Mouse (Mus musculus): Measurements from ENCODE around the gene Ttc28. TPM values are rescaled to one million over a fixed set of nuclear protein-coding genes. Genes with fewer than 3 reads are reported as not detected.

The Ttc28 gene
- polyA plus RNA-seq, 1 experiment from 2014 or later = 42.8 TPM

DNA sequence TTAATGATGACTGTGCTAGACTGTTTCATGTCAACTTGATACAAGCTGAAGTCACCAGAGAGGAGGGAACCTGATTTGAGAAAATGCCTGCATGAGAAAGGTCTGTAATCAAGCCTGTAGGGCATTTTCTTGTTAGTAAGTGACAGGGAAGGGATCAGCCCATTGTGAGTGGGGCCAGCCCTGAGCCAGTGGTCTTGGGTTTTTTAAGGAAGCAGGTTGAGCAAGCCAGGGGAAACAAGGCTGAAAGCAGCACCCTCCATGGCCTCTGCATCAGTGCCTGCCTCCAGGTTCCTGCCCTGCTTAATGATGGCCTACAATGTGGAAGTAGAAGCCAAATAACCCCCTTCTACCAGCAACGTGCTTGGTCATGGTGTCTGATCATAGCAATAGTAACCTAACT, 89.0 kb downstream of the Ttc28 start:
- no peaks in the 10 kb centered on the region for H3K9me3 ChIP-seq
- 59% methylated on average over 1 of the region's 1 CpGs for WGBS
- no peak overlapping the region for H3K4me2 ChIP-seq (replicated peaks)
- no peaks in the 10 kb centered on the region for H3K36me3 ChIP-seq
- H3K4me1 ChIP-seq = peaks cover 24% of the 10 kb centered on the region
- ATAC-seq (replicated peaks) = no peak
- H3K27me3 ChIP-seq = no peaks in the 10 kb centered on the region
- H3K27ac ChIP-seq (replicated peaks) = peak overlapping the region; percentile 33
- no peak overlapping the region for H3K9ac ChIP-seq (replicated peaks)
- H3K4me3 ChIP-seq = no peak overlapping the region

DNA sequence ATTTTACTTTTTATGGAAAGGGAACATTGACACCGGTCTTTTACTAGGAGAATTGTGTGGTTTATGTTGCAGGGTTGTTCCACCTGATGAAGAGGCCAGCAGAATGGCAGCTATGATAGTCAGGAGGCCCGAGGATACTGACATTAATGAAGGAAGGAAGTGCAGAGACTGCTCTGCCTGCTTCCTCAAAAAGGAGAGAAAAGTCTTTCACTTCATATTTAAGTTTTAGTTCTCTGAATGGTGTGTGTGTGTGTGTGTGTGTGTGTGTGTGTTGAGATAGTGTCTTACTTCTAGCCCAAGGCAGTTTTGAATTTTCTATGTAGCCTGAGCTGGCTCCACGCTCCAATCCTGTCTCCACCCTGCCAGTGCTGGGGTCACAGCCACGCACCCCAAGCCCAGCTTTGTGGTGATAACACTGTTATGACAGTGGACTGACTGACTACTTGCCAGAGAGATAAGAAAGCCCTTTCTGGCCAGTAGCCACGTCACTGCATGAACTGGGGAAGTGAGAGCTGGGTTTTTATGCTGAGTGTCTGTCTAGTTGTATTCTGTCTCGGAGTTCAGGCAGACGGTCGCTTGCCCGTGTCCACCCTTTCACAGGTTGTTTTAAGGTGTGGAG, 90.7 kb downstream of the Ttc28 start:
- ATAC-seq (replicated peaks) = no peak
- WGBS = 77% methylated on average over 9 of the region's 9 CpGs

DNA sequence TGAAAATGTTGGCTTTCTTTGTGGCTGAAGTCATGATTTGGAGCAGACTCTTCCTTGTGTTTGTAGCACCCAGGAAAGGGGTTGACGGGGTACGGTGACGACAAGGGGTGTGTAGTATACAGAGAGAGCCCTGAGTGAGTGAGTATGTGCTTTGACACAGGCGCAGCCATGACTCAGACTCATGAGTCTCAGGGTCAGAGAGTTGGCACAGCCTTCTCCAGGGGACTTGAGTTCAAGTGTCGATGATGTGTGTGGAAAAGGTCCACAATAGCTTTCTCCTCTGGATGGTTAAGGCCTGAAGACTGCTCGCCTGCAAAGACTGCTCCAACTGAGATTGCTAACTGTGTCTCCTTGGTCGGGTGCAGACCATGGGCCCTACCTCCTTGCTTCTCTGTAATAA, 97.1 kb downstream of the Ttc28 start:
- Histone ChIP-seq H3K9me3 (no peaks in the 10 kb centered on the region), H3K36me3 (no peaks in the 10 kb centered on the region), H3K27ac (replicated peaks) (no peak overlapping the region), H3K4me2 (replicated peaks) (no peak overlapping the region), H3K9ac (replicated peaks) (no peak overlapping the region), H3K4me3 (no peak overlapping the region), H3K27me3 (no peaks in the 10 kb centered on the region), H3K4me1 (peaks cover 27% of the 10 kb centered on the region)
- WGBS = 95% methylated on average over 7 of the region's 7 CpGs
- ATAC-seq (replicated peaks) = no peak

More for the DNA sequence above, 90.7 kb downstream of the Ttc28 start:
- peaks cover 24% of the 10 kb centered on the region for H3K4me1 ChIP-seq
- no peak overlapping the region for H3K9ac ChIP-seq (replicated peaks)
- no peak overlapping the region for H3K27ac ChIP-seq (replicated peaks)
- H3K4me2 ChIP-seq (replicated peaks) = no peak overlapping the region
- no peak overlapping the region for H3K4me3 ChIP-seq
- H3K9me3 ChIP-seq = no peaks in the 10 kb centered on the region
- H3K36me3 ChIP-seq = no peaks in the 10 kb centered on the region
- no peaks in the 10 kb centered on the region for H3K27me3 ChIP-seq

DNA sequence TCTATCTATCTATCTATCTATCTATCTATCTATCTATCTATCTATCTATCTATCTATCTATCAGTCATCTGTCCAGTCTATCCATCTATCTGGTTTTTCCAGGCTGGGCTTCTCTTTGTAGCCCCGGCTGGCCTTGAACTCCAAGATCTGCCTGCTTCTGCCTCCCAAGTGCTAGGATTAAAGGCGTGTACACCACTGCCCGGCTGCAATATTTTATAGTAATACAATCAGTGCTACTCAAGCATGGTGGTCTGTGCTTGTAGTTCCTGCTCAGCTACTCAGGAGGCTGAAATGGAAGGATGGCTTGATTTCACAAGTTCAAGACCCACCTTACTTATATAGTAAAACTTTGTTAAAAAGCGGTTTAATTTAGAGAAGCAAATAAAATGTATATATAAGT, 98.2 kb downstream of the Ttc28 start:
- no peak overlapping the region for H3K27ac ChIP-seq (replicated peaks)
- no peak overlapping the region for H3K9ac ChIP-seq (replicated peaks)
- no peak for ATAC-seq (replicated peaks)
- WGBS = 81% methylated on average over 4 of the region's 4 CpGs
- H3K4me2 ChIP-seq (replicated peaks) = no peak overlapping the region
- H3K4me1 ChIP-seq = peaks cover 37% of the 10 kb centered on the region
- no peak overlapping the region for H3K4me3 ChIP-seq
- H3K36me3 ChIP-seq = no peaks in the 10 kb centered on the region
- H3K9me3 ChIP-seq = no peaks in the 10 kb centered on the region
- H3K27me3 ChIP-seq = no peaks in the 10 kb centered on the region

GRCm38 (mm10) chr5:110978461-110978860, 98.9 kb downstream of the Ttc28 start:
- Histone ChIP-seq H3K27ac (replicated peaks) (peak overlapping the region; percentile 94), H3K9ac (replicated peaks) (peak overlapping the region; percentile 92), H3K4me3 (peak overlapping the region; percentile 66), H3K9me3 (no peaks in the 10 kb centered on the region), H3K4me2 (replicated peaks) (peak overlapping the region; percentile 78), H3K4me1 (peaks cover 43% of the 10 kb centered on the region), H3K27me3 (no peaks in the 10 kb centered on the region), H3K36me3 (no peaks in the 10 kb centered on the region)
- WGBS = 2% methylated on average over 9 of the region's 9 CpGs
- peak; percentile 75 for ATAC-seq (replicated peaks)

GRCm38 (mm10) chr5:110979011-110979860, 99.6 kb downstream of the Ttc28 start:
- peak overlapping the region; percentile 66 for H3K4me3 ChIP-seq
- peak overlapping the region; percentile 92 for H3K9ac ChIP-seq (replicated peaks)
- ATAC-seq (replicated peaks) = peak; percentile 56
- H3K4me2 ChIP-seq (replicated peaks) = peak overlapping the region; percentile 78
- no peaks in the 10 kb centered on the region for H3K27me3 ChIP-seq
- no peaks in the 10 kb centered on the region for H3K9me3 ChIP-seq
- H3K4me1 ChIP-seq = peaks cover 51% of the 10 kb centered on the region
- H3K36me3 ChIP-seq = no peaks in the 10 kb centered on the region
- under 1% methylated on average over 92 of the region's 104 CpGs for WGBS
- peak overlapping the region; percentile 94 for H3K27ac ChIP-seq (replicated peaks)

DNA sequence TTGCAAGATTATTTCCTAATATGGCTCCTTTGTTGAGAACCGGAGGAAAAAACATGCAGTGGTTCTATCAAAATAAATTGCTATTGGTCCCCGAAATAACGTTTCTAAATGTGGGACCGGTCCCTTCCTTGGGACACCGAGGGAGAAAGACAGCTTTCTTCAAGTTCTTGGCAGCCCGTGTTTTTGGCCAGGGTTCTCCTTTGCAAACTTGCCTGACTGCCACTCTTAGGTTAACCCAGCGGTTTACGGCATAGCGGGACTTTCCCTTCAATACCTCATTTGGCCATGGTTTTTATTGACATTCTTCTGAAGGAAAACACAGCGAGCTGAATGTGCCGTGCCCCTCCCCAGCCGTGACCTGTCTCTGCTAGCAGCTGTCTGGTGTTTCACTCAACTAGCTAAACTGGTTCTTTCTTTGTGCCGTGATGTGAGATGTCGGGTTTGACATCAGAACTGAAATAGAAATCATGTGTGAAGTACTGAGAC, 100.3 kb downstream of the Ttc28 start:
- WGBS = under 1% methylated on average over 14 of the region's 14 CpGs
- H3K4me2 ChIP-seq (replicated peaks) = peak overlapping the region; percentile 78
- peak; percentile 39; the same call in 1 of the 2 replicates for ATAC-seq (replicated peaks)
- no peaks in the 10 kb centered on the region for H3K27me3 ChIP-seq
- H3K4me3 ChIP-seq = peak overlapping the region; percentile 66
- H3K27ac ChIP-seq (replicated peaks) = peak overlapping the region; percentile 94
- no peaks in the 10 kb centered on the region for H3K36me3 ChIP-seq
- peak overlapping the region; percentile 92 for H3K9ac ChIP-seq (replicated peaks)
- H3K4me1 ChIP-seq = peaks cover 57% of the 10 kb centered on the region
- no peaks in the 10 kb centered on the region for H3K9me3 ChIP-seq

GRCm38 (mm10) chr5:110980576-110980975, 101.0 kb downstream of the Ttc28 start:
- H3K27me3 ChIP-seq = no peaks in the 10 kb centered on the region
- peak overlapping the region; percentile 66 for H3K4me3 ChIP-seq
- H3K9me3 ChIP-seq = no peaks in the 10 kb centered on the region
- H3K36me3 ChIP-seq = no peaks in the 10 kb centered on the region
- peaks cover 60% of the 10 kb centered on the region for H3K4me1 ChIP-seq
- H3K4me2 ChIP-seq (replicated peaks) = peak overlapping the region; percentile 78
- no peak for ATAC-seq (replicated peaks)
- peak overlapping the region; percentile 94 for H3K27ac ChIP-seq (replicated peaks)
- H3K9ac ChIP-seq (replicated peaks) = peak overlapping the region; percentile 92
- WGBS = 56% methylated on average over 5 of the region's 5 CpGs

GRCm38 (mm10) chr5:110982436-110982835, 102.8 kb downstream of the Ttc28 start:
- Histone ChIP-seq H3K4me1 (peaks cover 69% of the 10 kb centered on the region), H3K9ac (replicated peaks) (peak overlapping the region; percentile 14; the same call in 1 of the 2 replicates), H3K4me3 (peak overlapping the region; percentile 66), H3K27me3 (no peaks in the 10 kb centered on the region), H3K27ac (replicated peaks) (peak overlapping the region; percentile 94; the same call in 1 of the 2 replicates), H3K36me3 (no peaks in the 10 kb centered on the region), H3K4me2 (replicated peaks) (peak overlapping the region; percentile 78), H3K9me3 (no peaks in the 10 kb centered on the region)
- 64% methylated on average over 3 of the region's 3 CpGs for WGBS
- no peak for ATAC-seq (replicated peaks)

DNA sequence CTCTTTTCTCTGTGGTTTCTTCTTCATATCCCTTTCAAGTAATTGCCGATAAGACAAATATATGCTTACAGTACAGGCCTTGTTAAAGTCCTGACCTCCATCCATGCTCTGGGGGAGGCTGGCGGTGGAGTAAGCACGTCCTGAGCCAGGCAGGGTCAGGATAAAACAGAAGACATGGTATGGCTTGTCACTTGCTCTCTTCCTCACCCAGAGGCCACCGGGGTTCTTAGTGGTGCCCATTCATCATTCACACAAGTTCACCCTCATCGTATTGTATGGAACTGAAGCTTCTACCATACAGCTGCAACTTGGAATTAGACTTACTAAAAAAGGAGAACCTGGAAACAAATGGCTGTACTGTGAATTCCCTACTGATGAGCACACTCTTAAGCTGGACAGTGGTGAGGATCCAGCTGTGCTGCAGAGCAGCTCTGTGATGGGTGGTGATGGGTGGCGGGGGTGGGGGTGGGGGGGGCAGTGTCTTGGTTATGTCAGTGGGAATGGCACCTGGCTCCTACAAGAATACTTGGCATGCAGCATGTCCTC, 104.6 kb downstream of the Ttc28 start:
- H3K4me1 ChIP-seq = peaks cover 61% of the 10 kb centered on the region
- 92% methylated on average over 6 of the region's 6 CpGs for WGBS
- H3K36me3 ChIP-seq = no peaks in the 10 kb centered on the region
- no peak overlapping the region for H3K27ac ChIP-seq (replicated peaks)
- no peak overlapping the region for H3K4me3 ChIP-seq
- no peaks in the 10 kb centered on the region for H3K27me3 ChIP-seq
- no peaks in the 10 kb centered on the region for H3K9me3 ChIP-seq
- no peak overlapping the region for H3K9ac ChIP-seq (replicated peaks)
- no peak for ATAC-seq (replicated peaks)
- no peak overlapping the region for H3K4me2 ChIP-seq (replicated peaks)

GRCm38 (mm10) chr5:110996835-110997539, 117.4 kb downstream of the Ttc28 start:
- peak; percentile 86 for ATAC-seq (replicated peaks)
- Histone ChIP-seq H3K36me3 (no peaks in the 10 kb centered on the region), H3K4me2 (replicated peaks) (peak overlapping the region; percentile 24), H3K27ac (replicated peaks) (peak overlapping the region; percentile 87), H3K27me3 (no peaks in the 10 kb centered on the region), H3K4me3 (no peak overlapping the region), H3K4me1 (peaks cover 65% of the 10 kb centered on the region), H3K9me3 (no peaks in the 10 kb centered on the region), H3K9ac (replicated peaks) (peak overlapping the region; percentile 18)
- WGBS = 39% methylated on average over 13 of the region's 13 CpGs

Measured in forebrain, embryonic 15.5 days (tissue).